Mouse (Mus musculus): ENCODE results near the gene Ctsd. TPM values are rescaled to one million over a fixed set of nuclear protein-coding genes. Genes with fewer than 3 reads are reported as not detected.

The Ctsd gene
- 762 and 992 TPM in 2 replicates for polyA plus RNA-seq (2012; rRNA removed)

DNA sequence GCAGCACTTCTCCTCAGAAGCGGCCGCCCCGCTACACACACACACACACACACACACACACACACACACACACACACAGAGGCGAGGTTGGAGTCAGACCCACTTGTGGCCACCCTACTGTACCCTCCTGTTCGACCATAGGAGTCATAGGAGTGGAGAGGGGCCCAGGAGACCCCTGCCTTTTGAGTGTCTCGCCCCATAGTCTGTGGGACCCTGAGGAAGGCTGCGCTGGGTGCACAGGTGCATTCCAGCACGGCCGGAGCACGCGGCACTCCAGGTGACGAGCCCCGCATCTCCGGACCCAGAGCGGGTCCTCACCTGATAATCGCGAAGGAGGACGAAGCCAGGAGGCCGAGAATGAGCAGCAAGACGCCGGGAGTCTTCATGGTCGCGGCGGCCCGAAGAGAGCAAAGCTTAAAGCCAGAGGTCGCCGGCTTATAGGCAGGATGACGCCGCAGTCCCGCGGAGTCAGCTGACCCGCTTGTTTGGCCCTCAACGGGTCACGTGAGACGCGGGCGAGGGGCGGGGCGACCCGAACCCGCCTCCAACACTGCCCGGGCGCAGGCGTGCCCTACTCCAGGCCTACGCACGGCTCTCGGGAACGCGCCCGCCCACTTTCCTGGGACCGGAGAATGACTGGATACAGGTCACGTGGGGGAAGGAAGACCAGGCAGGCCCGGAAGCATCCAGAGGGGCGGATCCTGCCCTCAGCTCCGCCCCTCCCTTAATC lies at the start of gene Ctsd:
Ctsd (minus strand) TSS at position 620 of the 730 bp plus-strand sequence.
- peak; percentile 96 for DNase-seq
- H3K4me1 ChIP-seq (replicated peaks; ENCODE audit: control insufficient read depth, insufficient read depth, low read length): peaks cover 32% of the 10 kb centered on the region
- H3K4me3 ChIP-seq (ENCODE audit: control insufficient read depth, insufficient read depth, low read length): peak within 1 kb of the TSS; percentile 87
- TF ChIP-seq POLR2A (IDR thresholded peaks at IDR 0.05; ENCODE audit: control insufficient read depth, extremely low read depth, insufficient read depth, low read length, poor library complexity) (peak; percentile 94), CTCF (IDR thresholded peaks at IDR 0.05; ENCODE audit: borderline replicate concordance, control insufficient read depth, extremely low read depth, insufficient read depth, low read length, poor library complexity) (0 out of 2 replicates have a peak, but pooled peaks have one; percentile 27)
- H3K27ac ChIP-seq (ENCODE audit: control insufficient read depth, insufficient read depth, low read length): peak within 1 kb of the TSS; percentile 62
- WGBS: under 1% methylated on average over 55 of the region's 55 CpGs
- H3K27me3 ChIP-seq (ENCODE audit: control insufficient read depth, insufficient read depth, low read length): no peaks in the 10 kb centered on the region
- H3K36me3 ChIP-seq (ENCODE audit: control insufficient read depth, insufficient read depth, low read length): peaks cover 26% of the 10 kb centered on the region

DNA sequence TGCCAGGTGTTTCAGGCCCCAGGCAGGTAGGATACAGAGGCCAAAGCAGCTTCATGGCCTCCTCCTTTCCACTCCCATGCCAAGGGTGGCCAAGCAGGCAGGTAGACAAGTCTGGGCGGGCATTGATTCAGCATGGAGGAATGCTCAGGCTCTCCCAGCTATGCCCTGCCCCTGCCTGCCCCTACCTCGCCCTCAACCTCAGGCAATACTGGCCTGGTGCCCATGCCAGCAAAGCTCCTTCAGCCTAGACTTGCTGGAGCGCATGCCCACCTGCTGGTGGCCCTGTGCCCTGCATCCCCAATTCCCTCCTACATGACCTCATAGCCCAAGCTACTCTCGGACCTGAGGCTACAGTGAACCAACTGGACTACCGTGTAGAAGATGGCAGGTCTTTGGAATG lies 49.5 kb upstream of the Ctsd start:
- no peak for TF ChIP-seq POLR2A (IDR thresholded peaks at IDR 0.05; ENCODE audit: control insufficient read depth, extremely low read depth, insufficient read depth, low read length, poor library complexity)
- TF ChIP-seq CTCF (IDR thresholded peaks at IDR 0.05; ENCODE audit: borderline replicate concordance, control insufficient read depth, extremely low read depth, insufficient read depth, low read length, poor library complexity): 0 out of 2 replicates have a peak, but pooled peaks have one; percentile 16
- H3K27ac ChIP-seq (ENCODE audit: control insufficient read depth, insufficient read depth, low read length): no peak overlapping the region
- WGBS: 86% methylated on average over 5 of the region's 5 CpGs
- no peaks in the 10 kb centered on the region for H3K27me3 ChIP-seq (ENCODE audit: control insufficient read depth, insufficient read depth, low read length)
- no peak overlapping the region for H3K4me3 ChIP-seq (ENCODE audit: control insufficient read depth, insufficient read depth, low read length)
- peaks cover 33% of the 10 kb centered on the region for H3K4me1 ChIP-seq (replicated peaks; ENCODE audit: control insufficient read depth, insufficient read depth, low read length)
- no peak for DNase-seq
- no peaks in the 10 kb centered on the region for H3K36me3 ChIP-seq (ENCODE audit: control insufficient read depth, insufficient read depth, low read length)

DNA sequence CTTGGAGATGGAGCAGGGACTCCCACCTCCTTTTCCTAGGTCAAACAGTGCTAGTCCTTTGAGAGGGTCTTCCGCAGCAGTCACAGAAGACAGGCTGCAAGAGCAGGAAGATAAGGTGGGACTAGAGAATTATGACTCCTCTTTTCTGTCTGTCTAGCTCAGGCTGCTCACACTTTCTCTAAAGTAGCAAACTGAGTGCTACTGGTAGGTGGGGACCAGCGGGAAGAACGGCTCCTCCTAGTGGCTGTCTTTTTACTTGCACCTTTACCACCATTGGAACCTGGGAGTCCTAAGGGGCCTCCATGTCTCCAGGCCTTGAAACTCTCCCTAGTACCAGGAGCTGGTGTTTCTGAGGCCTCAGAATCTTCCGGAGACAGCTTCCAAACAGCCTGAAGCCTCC lies 47.7 kb upstream of the Ctsd start:
- Histone ChIP-seq H3K36me3 (ENCODE audit: control insufficient read depth, insufficient read depth, low read length) (no peaks in the 10 kb centered on the region), H3K4me1 (replicated peaks; ENCODE audit: control insufficient read depth, insufficient read depth, low read length) (peaks cover 17% of the 10 kb centered on the region), H3K4me3 (ENCODE audit: control insufficient read depth, insufficient read depth, low read length) (no peak overlapping the region), H3K27ac (ENCODE audit: control insufficient read depth, insufficient read depth, low read length) (no peak overlapping the region), H3K27me3 (ENCODE audit: control insufficient read depth, insufficient read depth, low read length) (no peaks in the 10 kb centered on the region)
- DNase-seq: peak; percentile 72
- TF ChIP-seq CTCF (IDR thresholded peaks at IDR 0.05; ENCODE audit: borderline replicate concordance, control insufficient read depth, extremely low read depth, insufficient read depth, low read length, poor library complexity) (no peak), POLR2A (IDR thresholded peaks at IDR 0.05; ENCODE audit: control insufficient read depth, extremely low read depth, insufficient read depth, low read length, poor library complexity) (no peak)
- 30% methylated on average over 4 of the region's 4 CpGs for whole genome bisulfite sequencing

DNA sequence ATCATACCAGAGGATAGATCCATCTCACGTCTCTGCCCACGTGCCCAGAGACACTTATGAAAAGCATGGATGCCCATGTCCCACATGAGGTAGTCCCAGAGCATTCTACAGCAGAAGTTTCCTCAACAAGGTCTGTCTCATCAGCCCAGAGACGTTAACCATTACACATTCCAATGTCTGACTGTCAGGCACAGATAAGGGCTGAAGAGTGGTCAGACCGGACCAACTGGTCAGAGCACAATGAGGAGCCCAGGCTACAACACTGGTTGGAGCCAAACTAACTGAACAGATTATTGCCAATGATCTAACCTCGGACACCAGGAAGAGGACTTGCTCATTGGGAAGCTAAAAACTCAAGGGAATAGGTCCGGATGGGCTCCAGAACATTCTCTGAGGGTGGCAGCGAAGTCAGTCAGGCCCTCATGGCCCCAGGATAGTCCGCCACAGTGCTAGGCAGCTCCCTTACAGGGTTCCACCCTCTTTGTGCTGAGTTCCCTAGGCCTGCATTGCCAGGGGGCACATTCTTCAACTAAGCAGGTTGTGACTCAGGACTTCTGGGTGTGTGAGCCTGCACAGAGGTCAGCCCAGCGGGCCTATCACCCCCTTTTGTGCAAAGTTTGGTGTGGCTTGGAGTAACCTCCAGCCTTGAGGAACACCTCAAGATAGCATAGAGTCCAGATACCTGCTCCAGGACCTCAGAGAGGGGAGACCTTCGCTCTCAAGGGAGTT lies 46.5 kb upstream of the Ctsd start, which contains the start of gene Syt8:
Syt8 (plus strand) TSS at position 714 of the 729 bp plus-strand sequence.
- no peaks in the 10 kb centered on the region for H3K27me3 ChIP-seq (ENCODE audit: control insufficient read depth, insufficient read depth, low read length)
- TF ChIP-seq CTCF (IDR thresholded peaks at IDR 0.05; ENCODE audit: borderline replicate concordance, control insufficient read depth, extremely low read depth, insufficient read depth, low read length, poor library complexity) (no peak), POLR2A (IDR thresholded peaks at IDR 0.05; ENCODE audit: control insufficient read depth, extremely low read depth, insufficient read depth, low read length, poor library complexity) (no peak)
- H3K4me3 ChIP-seq (ENCODE audit: control insufficient read depth, insufficient read depth, low read length): no peak within 1 kb of the TSS
- peaks cover 17% of the 10 kb centered on the region for H3K4me1 ChIP-seq (replicated peaks; ENCODE audit: control insufficient read depth, insufficient read depth, low read length)
- DNase-seq: no peak
- 89% methylated on average over 10 of the region's 10 CpGs for WGBS
- no peaks in the 10 kb centered on the region for H3K36me3 ChIP-seq (ENCODE audit: control insufficient read depth, insufficient read depth, low read length)
- no peak within 1 kb of the TSS for H3K27ac ChIP-seq (ENCODE audit: control insufficient read depth, insufficient read depth, low read length)

DNA sequence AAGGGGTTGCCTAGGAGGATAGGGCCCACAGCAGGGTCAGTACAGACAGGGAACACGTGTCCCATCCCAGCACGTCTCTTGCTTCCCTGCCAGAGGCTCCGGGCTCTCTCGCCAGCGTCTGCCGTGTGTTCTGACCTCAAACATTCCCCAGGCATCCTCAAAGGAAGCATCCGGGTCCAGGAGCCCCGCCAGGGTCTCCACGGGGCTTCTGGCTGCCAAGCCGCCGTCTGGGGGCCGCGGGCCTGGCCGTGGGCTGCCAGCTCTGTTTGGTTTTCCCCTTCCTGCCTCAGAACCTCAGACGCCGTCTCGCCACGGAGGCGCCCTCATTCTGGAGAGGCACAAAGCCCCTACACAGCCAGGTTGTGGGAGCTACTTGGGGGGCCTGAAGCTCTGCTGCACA lies 45.8 kb upstream of the Ctsd start:
- H3K4me1 ChIP-seq (replicated peaks; ENCODE audit: control insufficient read depth, insufficient read depth, low read length): peaks cover 17% of the 10 kb centered on the region
- H3K36me3 ChIP-seq (ENCODE audit: control insufficient read depth, insufficient read depth, low read length): no peaks in the 10 kb centered on the region
- H3K27me3 ChIP-seq (ENCODE audit: control insufficient read depth, insufficient read depth, low read length): no peaks in the 10 kb centered on the region
- H3K27ac ChIP-seq (ENCODE audit: control insufficient read depth, insufficient read depth, low read length): no peak overlapping the region
- 13% methylated on average over 19 of the region's 19 CpGs for WGBS
- no peak for DNase-seq
- H3K4me3 ChIP-seq (ENCODE audit: control insufficient read depth, insufficient read depth, low read length): no peak overlapping the region
- TF ChIP-seq POLR2A (IDR thresholded peaks at IDR 0.05; ENCODE audit: control insufficient read depth, extremely low read depth, insufficient read depth, low read length, poor library complexity): no peak
- TF ChIP-seq CTCF (IDR thresholded peaks at IDR 0.05; ENCODE audit: borderline replicate concordance, control insufficient read depth, extremely low read depth, insufficient read depth, low read length, poor library complexity): no peak

DNA sequence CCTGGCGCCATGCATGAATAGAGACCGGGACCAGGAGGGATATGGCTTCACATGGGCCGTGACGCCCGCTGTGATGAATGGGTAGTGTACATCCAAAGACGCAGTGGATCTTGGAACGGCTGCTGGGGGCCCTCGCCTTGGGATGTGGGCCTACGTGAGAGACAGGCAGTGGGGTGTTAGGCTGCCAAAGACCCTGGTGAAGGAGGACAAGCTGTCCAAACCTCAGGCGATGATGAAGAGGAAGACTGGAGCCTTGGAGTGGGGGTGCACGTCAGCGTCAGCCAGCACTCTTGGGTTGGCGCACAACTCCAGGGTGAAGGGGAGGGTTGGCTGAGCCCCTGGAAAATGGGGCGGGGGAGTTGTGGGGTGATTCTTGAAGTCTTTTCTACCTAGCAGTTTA lies 43.3 kb upstream of the Ctsd start:
- TF ChIP-seq POLR2A (IDR thresholded peaks at IDR 0.05; ENCODE audit: control insufficient read depth, extremely low read depth, insufficient read depth, low read length, poor library complexity) (no peak), CTCF (IDR thresholded peaks at IDR 0.05; ENCODE audit: borderline replicate concordance, control insufficient read depth, extremely low read depth, insufficient read depth, low read length, poor library complexity) (no peak)
- H3K36me3 ChIP-seq (ENCODE audit: control insufficient read depth, insufficient read depth, low read length): no peaks in the 10 kb centered on the region
- H3K27ac ChIP-seq (ENCODE audit: control insufficient read depth, insufficient read depth, low read length): no peak overlapping the region
- peaks cover 15% of the 10 kb centered on the region for H3K4me1 ChIP-seq (replicated peaks; ENCODE audit: control insufficient read depth, insufficient read depth, low read length)
- no peak overlapping the region for H3K4me3 ChIP-seq (ENCODE audit: control insufficient read depth, insufficient read depth, low read length)
- DNase-seq: no peak
- 96% methylated on average over 14 of the region's 14 CpGs for WGBS
- H3K27me3 ChIP-seq (ENCODE audit: control insufficient read depth, insufficient read depth, low read length): no peaks in the 10 kb centered on the region
